Mouse (Mus musculus): ENCODE results near the gene Glis1.

The Glis1 gene

DNA sequence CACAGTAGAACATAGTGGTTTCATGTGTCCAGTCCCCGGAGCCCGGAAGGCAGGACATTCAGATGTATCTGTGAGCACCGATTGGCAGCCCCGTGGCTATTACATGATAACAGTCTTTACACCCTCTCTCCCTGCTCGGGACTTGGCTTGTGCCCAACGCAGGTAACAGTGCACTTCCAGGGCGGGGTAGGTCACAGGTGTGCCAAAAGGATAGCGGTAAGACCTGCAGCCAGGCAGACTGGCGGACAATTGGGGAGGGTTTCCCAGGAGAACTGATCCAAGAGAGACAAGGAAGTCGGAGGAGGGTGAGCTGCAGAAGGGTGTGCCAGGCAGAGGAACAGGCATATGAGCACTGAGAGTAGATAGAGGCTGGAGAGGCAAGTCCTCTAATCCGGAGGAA is 84.4 kb downstream of the Glis1 start:
- in situ Hi-C loops (cut with MboI): no loop called here

DNA sequence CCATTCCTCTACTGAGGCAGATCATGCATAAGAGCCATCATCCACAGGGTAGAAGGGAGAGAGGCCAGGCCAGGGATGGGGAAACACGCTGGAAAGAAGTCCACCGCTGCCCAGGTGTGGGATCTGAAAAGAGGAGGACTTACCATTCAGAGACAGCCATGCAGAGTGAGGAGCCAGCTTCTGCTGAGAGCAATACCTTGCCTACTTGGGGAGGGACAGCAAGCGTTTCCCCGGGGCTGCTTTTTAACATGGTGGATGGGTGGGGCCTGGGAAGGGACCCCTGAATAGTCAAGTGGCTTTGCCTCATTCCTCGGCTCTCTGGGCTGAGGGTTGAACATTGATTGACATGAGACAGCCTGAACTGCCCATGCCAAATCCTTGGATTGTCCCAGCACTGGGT is 85.7 kb downstream of the Glis1 start:
- in situ Hi-C loops (cut with MboI): no loop called here

- in situ Hi-C loops (cut with MboI): no loop called here
Measured at GRCm38 (mm10) chr4:107520816-107521215, 86.4 kb downstream of the Glis1 start.

- in situ Hi-C loops (cut with MboI): no loop called here
Measured at GRCm38 (mm10) chr4:107523607-107524151, 89.3 kb downstream of the Glis1 start.

GRCm38 (mm10) chr4:107535126-107535525 is 100.7 kb downstream of the Glis1 start:
- in situ Hi-C loops (cut with MboI): no loop called here

DNA sequence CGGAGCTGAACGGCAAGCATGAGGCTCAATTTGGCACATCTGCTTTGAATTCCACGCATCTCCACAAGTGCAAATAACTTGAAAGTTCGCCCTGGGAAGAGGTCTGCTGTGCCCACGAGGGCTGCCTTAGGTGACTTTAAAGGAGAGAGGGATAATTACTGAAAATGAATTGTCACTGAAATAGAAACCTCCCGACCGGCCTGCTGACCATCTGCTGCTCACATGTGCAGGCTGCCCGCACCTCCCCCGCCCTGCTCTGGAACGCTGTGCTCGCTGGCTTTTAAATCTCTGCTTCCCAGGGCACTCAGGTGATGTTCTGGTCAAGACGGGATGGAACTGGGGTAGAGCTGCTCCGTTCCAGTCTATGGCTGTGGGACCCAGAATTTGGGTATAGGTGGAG is 103.7 kb downstream of the Glis1 start:
- in situ Hi-C loops (cut with MboI): no loop called here

DNA sequence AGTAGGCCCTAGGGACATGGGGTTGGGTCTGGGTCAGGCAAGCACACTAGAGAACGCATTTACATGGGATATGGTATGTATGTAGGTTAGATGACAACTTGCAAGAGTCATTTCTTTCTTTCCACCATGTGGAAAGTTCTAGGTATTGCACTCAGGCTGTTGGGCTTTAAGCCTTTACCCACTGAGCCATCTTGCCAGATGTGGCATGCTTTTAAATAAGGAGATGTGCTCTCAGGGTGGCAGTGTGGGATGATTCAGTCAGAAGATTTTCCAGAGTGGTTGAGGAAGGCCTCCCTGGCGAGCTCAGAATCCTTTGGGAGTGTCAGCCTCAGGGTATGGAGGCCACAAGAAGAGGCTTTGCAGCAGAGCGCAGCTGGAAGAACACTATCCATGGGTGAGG is 104.2 kb downstream of the Glis1 start:
- in situ Hi-C loops (cut with MboI): no loop called here

DNA sequence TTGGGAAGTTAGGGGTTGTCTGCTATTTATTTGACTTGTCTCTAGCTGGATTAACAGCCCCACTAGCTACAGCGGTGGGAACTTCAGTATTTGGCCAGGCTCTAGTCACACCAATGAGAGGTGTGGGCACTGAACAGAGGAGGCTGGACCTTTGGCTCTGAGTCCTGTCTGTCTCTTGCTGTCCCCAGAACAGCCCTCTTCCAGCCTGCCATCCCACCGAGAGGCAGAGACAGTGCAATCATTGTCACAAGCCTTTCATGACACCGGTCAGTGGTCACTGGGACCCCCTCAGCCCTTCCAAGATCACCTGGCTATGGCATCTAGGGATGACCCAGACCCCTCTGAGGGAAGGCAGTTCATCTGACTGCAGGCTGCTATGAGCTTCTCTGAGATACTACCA is 104.6 kb downstream of the Glis1 start:
- in situ Hi-C loops (cut with MboI): no loop called here

- in situ Hi-C loops (cut with MboI): no loop called here
Measured at GRCm38 (mm10) chr4:107541821-107542220, 107.4 kb downstream of the Glis1 start.

- in situ Hi-C loops (cut with MboI): no loop called here
Measured at GRCm38 (mm10) chr4:107544843-107545242, 110.5 kb downstream of the Glis1 start.

GRCm38 (mm10) chr4:107545726-107546125 is 111.3 kb downstream of the Glis1 start:
- in situ Hi-C loops (cut with MboI): no loop called here

DNA sequence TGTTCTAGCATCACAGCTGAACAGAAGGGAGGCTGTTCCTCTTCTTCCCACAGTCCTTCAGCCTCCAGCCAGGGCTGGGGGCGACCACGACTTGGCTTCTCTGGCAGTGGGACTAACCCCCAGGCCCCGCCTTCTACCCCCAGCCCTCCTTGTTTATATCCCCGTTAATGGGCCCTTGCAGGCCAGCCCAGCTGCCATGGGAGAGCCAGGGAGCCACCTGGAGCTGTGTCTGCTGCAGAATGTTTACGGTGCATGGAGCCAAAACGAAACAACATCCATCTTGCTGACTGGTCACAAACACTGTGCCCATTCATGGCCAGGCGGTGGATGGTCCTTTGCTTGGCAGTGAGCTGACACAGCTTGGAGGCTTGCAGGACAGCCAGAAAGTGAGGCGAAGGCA is 112.1 kb downstream of the Glis1 start:
- in situ Hi-C loops (cut with MboI): no loop called here

GRCm38 (mm10) chr4:107550096-107550495 is 115.7 kb downstream of the Glis1 start:
- in situ Hi-C loops (cut with MboI): no loop called here

- in situ Hi-C loops (cut with MboI): no loop called here
Measured at GRCm38 (mm10) chr4:107550546-107550945, 116.2 kb downstream of the Glis1 start.

DNA sequence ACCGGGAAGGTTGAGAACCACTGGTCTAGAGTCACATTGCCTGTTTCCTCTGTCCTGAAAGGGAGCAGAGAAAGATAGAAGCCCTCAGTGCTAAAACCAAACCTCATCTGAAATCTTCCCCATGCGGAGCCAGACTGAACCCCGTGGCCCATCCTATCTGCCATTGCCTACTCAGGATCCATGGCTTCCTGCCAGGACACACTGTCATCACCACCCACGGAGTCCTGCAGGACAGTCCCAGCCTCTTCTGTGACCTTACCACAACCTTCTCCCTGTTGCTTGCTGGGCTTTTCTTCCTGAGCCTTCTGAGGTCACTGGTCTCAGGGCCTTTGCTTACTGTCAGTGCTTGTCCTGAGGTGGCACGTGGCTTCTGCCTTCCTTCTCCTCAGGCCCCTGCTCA is 118.3 kb downstream of the Glis1 start:
- in situ Hi-C loops (cut with MboI): no loop called here

- in situ Hi-C loops (cut with MboI): no loop called here
Measured at GRCm38 (mm10) chr4:107553774-107554173, 119.4 kb downstream of the Glis1 start.

DNA sequence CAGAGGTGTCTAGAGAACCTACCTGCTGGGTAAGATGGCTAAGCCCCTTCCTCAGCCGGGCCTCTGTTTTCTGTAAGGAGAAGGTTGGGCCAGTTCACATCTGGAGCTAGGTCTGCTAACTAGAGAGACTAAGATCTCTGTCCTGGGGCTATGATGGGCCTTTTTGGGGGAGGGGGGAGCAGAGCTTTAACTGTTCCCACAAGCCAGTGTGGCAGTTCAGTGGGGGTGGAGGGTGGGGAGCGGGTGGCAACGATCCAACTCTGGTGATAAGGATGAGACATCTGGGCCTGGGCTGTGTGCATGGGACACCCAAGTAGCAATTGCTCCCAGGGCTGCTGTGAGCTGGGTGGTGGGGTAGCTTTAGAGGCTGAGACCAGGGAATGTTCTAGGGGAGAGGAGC is 124.4 kb downstream of the Glis1 start:
- in situ Hi-C loops (cut with MboI): no loop called here

GRCm38 (mm10) chr4:107561056-107561455 is 126.7 kb downstream of the Glis1 start:
- in situ Hi-C loops (cut with MboI): no loop called here

DNA sequence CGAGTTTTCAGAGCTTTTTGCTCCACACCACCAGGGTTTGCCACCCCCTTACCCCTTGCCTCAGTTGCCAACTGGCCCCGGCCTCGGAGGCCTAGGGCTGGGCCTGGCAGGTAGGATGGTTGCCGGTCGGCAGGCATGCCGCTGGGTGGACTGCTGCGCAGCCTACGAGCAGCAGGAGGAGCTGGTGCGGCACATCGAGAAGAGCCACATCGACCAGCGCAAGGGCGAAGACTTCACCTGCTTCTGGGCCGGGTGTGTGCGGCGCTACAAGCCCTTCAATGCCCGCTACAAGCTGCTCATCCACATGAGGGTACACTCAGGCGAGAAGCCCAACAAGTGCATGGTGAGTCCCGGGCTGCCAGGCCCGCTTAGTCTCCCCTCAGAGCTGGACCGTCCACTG is 133.8 kb downstream of the Glis1 start:
- in situ Hi-C loops (cut with MboI): no loop called here

DNA sequence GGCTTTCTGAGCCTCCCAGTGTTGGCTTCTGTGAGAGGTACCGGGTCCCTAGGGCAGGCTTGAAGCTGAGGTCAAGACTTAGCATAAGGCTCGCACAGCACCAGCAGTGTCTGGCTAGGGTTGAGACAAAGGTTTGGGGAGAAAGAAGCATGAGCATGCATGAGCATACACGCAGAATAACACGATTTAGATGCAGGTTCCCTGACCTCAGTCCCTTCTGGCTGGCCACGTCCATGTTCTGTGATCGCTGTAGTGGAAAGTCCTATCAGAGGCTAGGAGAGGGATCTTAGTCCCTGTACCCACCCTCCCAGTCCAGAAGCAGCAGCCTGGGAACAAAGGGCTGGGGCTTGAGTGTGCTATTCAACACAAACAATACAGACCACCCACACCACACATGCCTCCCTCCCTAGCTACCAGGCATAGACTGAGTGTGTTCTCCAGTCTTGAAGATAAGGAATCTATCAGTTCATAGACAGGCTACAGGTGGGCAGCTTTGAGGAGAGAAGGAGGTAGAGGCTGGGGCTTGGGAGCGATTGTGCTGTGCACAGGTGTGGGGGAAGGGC is 134.6 kb downstream of the Glis1 start:
- in situ Hi-C loops (cut with MboI): no loop called here

DNA sequence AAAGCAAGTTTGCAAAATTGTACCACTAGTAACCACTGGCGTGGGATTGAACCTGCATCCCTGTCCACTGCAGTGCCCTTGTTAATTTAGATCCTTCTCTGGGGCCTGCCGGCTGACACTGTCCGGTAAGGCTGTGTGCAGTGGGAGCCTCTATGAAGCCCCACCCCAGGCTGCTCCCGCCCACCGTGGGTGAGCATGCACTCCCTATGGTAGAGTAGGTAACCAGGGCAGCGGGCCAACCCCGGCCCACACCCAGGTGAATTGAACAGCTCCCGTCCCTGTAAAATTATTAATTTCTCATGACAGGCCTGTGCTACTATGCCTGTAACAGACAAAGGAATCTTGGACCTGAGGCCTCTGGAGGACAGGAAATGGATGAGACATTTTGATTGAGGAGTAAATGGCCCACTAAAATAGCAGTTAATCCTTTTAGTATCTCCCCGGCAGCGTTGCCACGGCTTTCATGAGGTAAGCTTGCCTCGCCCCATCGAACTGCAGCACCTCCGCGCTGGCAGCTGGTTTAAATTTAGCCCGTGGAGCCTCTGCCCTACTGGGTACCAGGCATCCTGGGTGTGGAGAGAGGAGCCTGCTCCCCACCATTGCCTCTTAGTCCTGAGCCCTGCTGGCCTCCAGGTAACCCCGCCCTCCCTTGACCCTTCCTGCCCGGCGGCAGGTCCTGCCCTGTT is 136.1 kb downstream of the Glis1 start:
- in situ Hi-C loops (cut with MboI): no loop called here

DNA sequence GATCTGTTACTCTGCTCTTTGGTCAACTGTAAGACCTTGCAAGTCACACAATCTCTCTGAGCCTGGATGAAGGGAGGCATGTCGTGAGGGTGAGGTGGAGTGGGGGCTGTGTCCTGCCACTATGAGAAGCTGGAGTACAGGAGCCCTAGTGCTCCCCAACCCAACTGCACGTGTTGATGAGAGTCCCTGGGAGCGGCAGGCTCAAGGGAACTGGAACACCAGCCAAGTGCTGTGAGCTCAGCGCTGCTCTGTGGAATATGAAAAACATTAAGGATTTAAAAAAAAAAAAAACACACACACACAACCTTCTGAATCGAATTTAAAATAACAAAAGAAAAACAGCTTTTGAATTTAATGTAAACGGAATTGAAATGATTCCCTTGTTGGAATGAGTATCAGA is 141.4 kb downstream of the Glis1 start:
- in situ Hi-C loops (cut with MboI): no loop called here

DNA sequence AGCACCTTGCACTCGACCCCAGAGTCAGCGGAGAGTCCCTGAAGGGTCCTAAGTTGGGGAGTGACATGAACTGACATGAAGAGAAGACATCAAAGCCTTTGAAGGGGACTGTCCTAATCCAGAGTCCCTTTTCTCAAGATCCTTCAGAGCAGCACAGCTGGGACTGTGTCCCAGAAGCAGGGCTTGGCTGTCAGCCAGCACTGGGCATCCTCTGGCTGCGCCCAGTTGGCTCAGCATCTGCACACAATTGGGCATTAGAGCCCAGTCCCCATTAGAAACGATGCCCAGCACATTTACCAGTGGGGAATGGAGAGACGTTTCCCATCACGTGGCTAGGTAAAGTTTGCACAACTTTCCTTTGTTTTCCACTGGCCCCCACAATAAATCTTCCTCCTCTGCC is 142.4 kb downstream of the Glis1 start:
- in situ Hi-C loops (cut with MboI): no loop called here

Measured in mature B cell (primary cell).